Mouse (Mus musculus) kidney, adult 9 months (tissue): ENCODE measurements at regions not wholly inside any gene's neighbourhood (a gene's known extent, or its start where the extent isn't known, plus 50 kb on each side); places are given as distances from the start of the nearest gene placed in this dataset.

Experiments used
- DNase-seq: peaks from one replicate; pipeline ENCODE4 v3.0.0; 2022

GRCm38 (mm10) chr2:40522536-40522935 lies 1296.3 kb upstream of the Ppp6c start:
- DNase-seq: no peak

GRCm38 (mm10) chr2:40510594-40511304 lies 1284.5 kb upstream of the Ppp6c start:
- no peak for DNase-seq

- peak; percentile 90 for DNase-seq
These were observed 1252.8 kb upstream of the Ppp6c start for GRCm38 (mm10) chr2:40478747-40479662.

GRCm38 (mm10) chr2:40477414-40477813 lies 1251.2 kb upstream of the Ppp6c start:
- peak; percentile 11 for DNase-seq

- no peak for DNase-seq
These were observed 1230.1 kb upstream of the Ppp6c start for GRCm38 (mm10) chr2:40456374-40456773.

- no peak for DNase-seq
These were observed 1206.7 kb upstream of the Ppp6c start for GRCm38 (mm10) chr2:40432821-40433490.

- DNase-seq: no peak
These were observed 1205.1 kb upstream of the Ppp6c start for GRCm38 (mm10) chr2:40431335-40431734.

- DNase-seq: no peak
These were observed 1176.2 kb upstream of the Ppp6c start for GRCm38 (mm10) chr2:40402418-40402817.
